ENCODE assay signal across 8 mouse cellular contexts in genomic region chr11:40755968-40756367, GRCm38 (mm10). TPM values are rescaled to one million over a fixed set of nuclear protein-coding genes. Genes with fewer than 3 reads are reported as not detected.
DNase-seq lines count a peak whose midpoint lies in the region; ATAC-seq lines count a peak whose summit lies in the region.

No protein-coding gene starts in this region.

- H3K4me3 ChIP-seq in erythroblast, embryonic 14.5 days (replicated peaks): peak overlapping the region; percentile 80
- peak overlapping the region; percentile 86; the same call in 1 of the 2 replicates for H3K4me3 ChIP-seq in liver, embryonic 11.5 days (ENCODE audit: low read depth, low read length)
- H3K4me3 ChIP-seq in forebrain, embryonic 12.5 days (replicated peaks): no peak overlapping the region
- H3K4me3 ChIP-seq in liver, embryonic 15.5 days (replicated peaks): peak overlapping the region; percentile 76; the same call in 1 of the 2 replicates

- no peaks in the 10 kb centered on the region for H3K9me3 ChIP-seq in erythroblast, embryonic 14.5 days (ENCODE audit: control insufficient read depth, low read length)
- H3K9me3 ChIP-seq in liver, embryonic 11.5 days (ENCODE audit: control insufficient read depth, low read length): no peaks in the 10 kb centered on the region
- no peaks in the 10 kb centered on the region for H3K9me3 ChIP-seq in forebrain, embryonic 12.5 days
- H3K9me3 ChIP-seq in liver, embryonic 15.5 days (replicated peaks): no peaks in the 10 kb centered on the region

- peaks cover 22% of the 10 kb centered on the region for H3K4me1 ChIP-seq in erythroblast, embryonic 14.5 days (ENCODE audit: control insufficient read depth)
- H3K4me1 ChIP-seq in liver, embryonic 11.5 days (replicated peaks; ENCODE audit: control insufficient read depth, insufficient read depth, low read length): peaks cover 6% of the 10 kb centered on the region
- peaks cover 8% of the 10 kb centered on the region for H3K4me1 ChIP-seq in forebrain, embryonic 12.5 days
- peaks cover 14% of the 10 kb centered on the region for H3K4me1 ChIP-seq in liver, embryonic 15.5 days (replicated peaks)

- DNase-seq in liver, embryonic 11.5 days (ENCODE audit: low spot score): no peak
- no peak for DNase-seq in liver
- DNase-seq in embryo, embryonic 11 days: no peak
- no peak for DNase-seq in layer of hippocampus, postnatal 14 days (ENCODE audit: low spot score in 2 of 2)

- no peak overlapping the region; the same call in 1 of the 2 replicates for H3K9ac ChIP-seq in liver, embryonic 11.5 days (ENCODE audit: low read depth, low read length)
- H3K9ac ChIP-seq in forebrain, embryonic 12.5 days: no peak overlapping the region
- H3K9ac ChIP-seq in liver, embryonic 15.5 days: no peak overlapping the region

- H3K27me3 ChIP-seq in erythroblast, embryonic 14.5 days (ENCODE audit: control insufficient read depth): no peaks in the 10 kb centered on the region
- no peaks in the 10 kb centered on the region for H3K27me3 ChIP-seq in liver, embryonic 11.5 days (replicated peaks; ENCODE audit: control insufficient read depth, insufficient read depth, low read length)
- no peaks in the 10 kb centered on the region for H3K27me3 ChIP-seq in forebrain, embryonic 12.5 days
- H3K27me3 ChIP-seq in liver, embryonic 15.5 days: no peaks in the 10 kb centered on the region

- H3K36me3 ChIP-seq in erythroblast, embryonic 14.5 days (ENCODE audit: control insufficient read depth): peaks cover 14% of the 10 kb centered on the region
- H3K36me3 ChIP-seq in liver, embryonic 11.5 days (ENCODE audit: control insufficient read depth, insufficient read depth, low read length): 0 out of 2 replicates have a peak, but pooled peaks cover 2% of the 10 kb centered on the region
- H3K36me3 ChIP-seq in forebrain, embryonic 12.5 days (replicated peaks): peaks cover 2% of the 10 kb centered on the region; the same call in 1 of the 2 replicates
- H3K36me3 ChIP-seq in liver, embryonic 15.5 days (replicated peaks): peaks cover 8% of the 10 kb centered on the region; the same call in 1 of the 2 replicates

- no peak for ATAC-seq in erythroblast, adult 5-6 weeks (replicated peaks; ENCODE audit: low FRiP score, poor library complexity, severe bottlenecking)
- no peak for ATAC-seq in liver, embryonic 11.5 days (replicated peaks; ENCODE audit: low FRiP score)
- no peak for ATAC-seq in forebrain, embryonic 12.5 days (ENCODE audit: low FRiP score)
- ATAC-seq in liver, embryonic 15.5 days (ENCODE audit: insufficient read depth): no peak

- peak overlapping the region; percentile 88 for H3K4me2 ChIP-seq in liver, embryonic 11.5 days
- peak overlapping the region; percentile 77; the same call in 1 of the 2 replicates for H3K4me2 ChIP-seq in forebrain, embryonic 12.5 days
- H3K4me2 ChIP-seq in liver, embryonic 15.5 days: peak overlapping the region; percentile 84

- no peak overlapping the region for H3K27ac ChIP-seq in liver, embryonic 11.5 days (ENCODE audit: low read depth, low read length)
- no peak overlapping the region for H3K27ac ChIP-seq in forebrain, embryonic 12.5 days
- H3K27ac ChIP-seq in liver, embryonic 15.5 days (replicated peaks): no peak overlapping the region

- WGBS in liver, embryonic 11.5 days: 88% methylated on average over 8 of the region's 8 CpGs
- WGBS in forebrain, embryonic 12.5 days: 85% methylated on average over 8 of the region's 8 CpGs
- WGBS in liver, embryonic 15.5 days (ENCODE audit: insufficient replicate concordance): 83% methylated on average over 8 of the region's 8 CpGs

RNA-seq across cellular contexts. Expression of gene Ccng1, which starts 0.9 kb away (rescaled TPM):
- polyA plus RNA-seq in erythroblast, embryonic 14.5 days (2012): 0.62 and 0.64 TPM in 2 replicates
- total RNA-seq in erythroblast, adult 5-6 weeks (2015; ENCODE audit: low replicate concordance): 34.3 and 51.7 TPM in 2 replicates
- total RNA-seq in erythroblast, adult 5-6 weeks (2017; ENCODE audit: low replicate concordance): 12.0 and 16.1 TPM in 2 replicates
- 50.2 and 60.6 TPM in 2 replicates for polyA plus RNA-seq in liver, embryonic 11.5 days (2014; fragmentation: Nextera tagmentation; extraction: Ambion mirVana)
- 35.4 and 37.7 TPM in 2 replicates for polyA plus RNA-seq in forebrain, embryonic 12.5 days (2016; fragmentation: Nextera tagmentation; extraction: Ambion mirVana)
- 17.7 and 17.9 TPM in 2 replicates for polyA plus RNA-seq in liver, embryonic 15.5 days (2015; fragmentation: Nextera tagmentation; extraction: Ambion mirVana)
- total RNA-seq in layer of hippocampus, postnatal 14 days (2021): 10 to 100 TPM; 54.0 to 56.1 TPM

RNA-seq across cellular contexts. Expression of gene Nudcd2, which starts 22.5 kb away (rescaled TPM):
- 3.7 and 4.6 TPM in 2 replicates for polyA plus RNA-seq in erythroblast, embryonic 14.5 days (2012)
- 25.3 and 43.4 TPM in 2 replicates for total RNA-seq in erythroblast, adult 5-6 weeks (2015; ENCODE audit: low replicate concordance)
- 31.8 and 46.9 TPM in 2 replicates for total RNA-seq in erythroblast, adult 5-6 weeks (2017; ENCODE audit: low replicate concordance)
- 191 and 202 TPM in 2 replicates for polyA plus RNA-seq in liver, embryonic 11.5 days (2014; fragmentation: Nextera tagmentation; extraction: Ambion mirVana)
- polyA plus RNA-seq in forebrain, embryonic 12.5 days (2016; fragmentation: Nextera tagmentation; extraction: Ambion mirVana): 151 and 171 TPM in 2 replicates
- 75.4 and 79.3 TPM in 2 replicates for polyA plus RNA-seq in liver, embryonic 15.5 days (2015; fragmentation: Nextera tagmentation; extraction: Ambion mirVana)
- total RNA-seq in layer of hippocampus, postnatal 14 days (2021): 10 to 100 TPM; 18.6 to 26.1 TPM

RNA-seq across cellular contexts. Expression of gene Hmmr, which starts 22.7 kb away (rescaled TPM):
- 1.8 and 2.1 TPM in 2 replicates for polyA plus RNA-seq in erythroblast, embryonic 14.5 days (2012)
- total RNA-seq in erythroblast, adult 5-6 weeks (2015; ENCODE audit: low replicate concordance): 29.6 and 45.6 TPM in 2 replicates
- 53.4 and 59.9 TPM in 2 replicates for total RNA-seq in erythroblast, adult 5-6 weeks (2017; ENCODE audit: low replicate concordance)
- 92.0 and 96.9 TPM in 2 replicates for polyA plus RNA-seq in liver, embryonic 11.5 days (2014; fragmentation: Nextera tagmentation; extraction: Ambion mirVana)
- 64.3 and 68.3 TPM in 2 replicates for polyA plus RNA-seq in forebrain, embryonic 12.5 days (2016; fragmentation: Nextera tagmentation; extraction: Ambion mirVana)
- polyA plus RNA-seq in liver, embryonic 15.5 days (2015; fragmentation: Nextera tagmentation; extraction: Ambion mirVana): 48.7 and 55.6 TPM in 2 replicates
- total RNA-seq in layer of hippocampus, postnatal 14 days (2021): 1 to 10 TPM in 1 of 2 experiments, under 1 TPM in 1; 0.88 to 1.7 TPM

Comparison
In these comparisons a context has a peak if more than half of its experiments do, and no peak if none do; other contexts are left out.
1. RNA of gene Ccng1, which starts 0.9 kb away (polyA plus RNA-seq): 50.2 to 60.6 TPM in liver, embryonic 11.5 days, 35.4 to 37.7 TPM in forebrain, embryonic 12.5 days and 17.7 to 17.9 TPM in liver, embryonic 15.5 days; 0.62 to 0.64 TPM in erythroblast, embryonic 14.5 days; every median in the first group is over 10 times any median in the second.
2. RNA of gene Nudcd2, which starts 22.5 kb away (polyA plus RNA-seq): 191 to 202 TPM in liver, embryonic 11.5 days, 151 to 171 TPM in forebrain, embryonic 12.5 days and 75.4 to 79.3 TPM in liver, embryonic 15.5 days; 3.7 to 4.6 TPM in erythroblast, embryonic 14.5 days; every median in the first group is over 10 times any median in the second.
3. RNA of gene Hmmr, which starts 22.7 kb away (polyA plus RNA-seq): 92.0 to 96.9 TPM in liver, embryonic 11.5 days, 64.3 to 68.3 TPM in forebrain, embryonic 12.5 days and 48.7 to 55.6 TPM in liver, embryonic 15.5 days; 1.8 to 2.1 TPM in erythroblast, embryonic 14.5 days; every median in the first group is over 10 times any median in the second.
4. Peak in every context shown above with its lines, with median percentiles within 50 percentile points of each other: H3K4me2 ChIP-seq.